Mouse (Mus musculus) MEL-GATA-1-ER (cell line): ENCODE data around the gene Skap1.

ENCODE experiments used
- DNase-seq: peaks from one replicate; pipeline ENCODE4 v3.0.0-alpha.2; 2012; ENCODE audit warnings: low read depth; ENCODE audit errors: extremely low read depth

Gene Skap1

DNA sequence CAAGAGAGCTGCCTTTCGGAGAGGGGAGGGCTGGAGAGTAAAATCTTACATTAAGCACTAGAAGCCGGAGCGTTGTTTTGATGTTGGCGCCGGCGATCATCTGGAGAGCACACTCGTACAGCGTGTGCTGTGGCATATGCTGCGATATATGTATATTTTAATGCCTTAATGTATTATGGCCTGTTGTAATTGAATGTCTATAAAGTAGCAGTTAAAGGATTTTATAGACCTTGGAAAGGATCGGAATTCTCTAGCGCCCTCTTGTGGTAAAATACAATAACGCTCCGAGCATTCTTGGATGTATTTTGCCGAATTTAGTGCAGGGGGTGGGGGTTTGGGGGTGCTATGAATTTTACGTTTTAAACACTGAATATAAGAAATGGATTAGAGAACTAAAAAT is 88.7 kb downstream of the Skap1 start:
- DNase-seq, result peak; percentile 10

DNA sequence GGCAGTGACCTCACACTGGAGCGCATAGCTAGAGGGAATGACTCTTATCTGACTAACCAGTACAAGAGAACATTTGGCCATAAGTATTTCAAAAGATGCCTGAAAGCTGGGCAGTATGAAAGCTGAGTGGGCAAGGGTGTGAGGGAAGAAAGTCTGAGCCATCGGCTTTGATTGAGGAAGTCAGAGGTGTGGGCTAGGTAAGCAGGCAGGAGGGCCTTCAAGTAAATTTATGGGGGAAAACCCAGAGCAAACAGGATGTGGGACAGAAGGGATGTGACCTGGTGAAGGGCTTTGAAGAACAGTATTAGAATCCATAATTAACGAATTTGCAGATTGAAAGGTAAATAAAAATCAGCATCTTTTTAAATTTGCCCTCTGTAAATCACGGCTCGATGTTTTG is 95.8 kb downstream of the Skap1 start:
- no peak for DNase-seq

GRCm38 (mm10) chr11:96564088-96564487 is 99.7 kb downstream of the Skap1 start:
- no peak for DNase-seq

DNA sequence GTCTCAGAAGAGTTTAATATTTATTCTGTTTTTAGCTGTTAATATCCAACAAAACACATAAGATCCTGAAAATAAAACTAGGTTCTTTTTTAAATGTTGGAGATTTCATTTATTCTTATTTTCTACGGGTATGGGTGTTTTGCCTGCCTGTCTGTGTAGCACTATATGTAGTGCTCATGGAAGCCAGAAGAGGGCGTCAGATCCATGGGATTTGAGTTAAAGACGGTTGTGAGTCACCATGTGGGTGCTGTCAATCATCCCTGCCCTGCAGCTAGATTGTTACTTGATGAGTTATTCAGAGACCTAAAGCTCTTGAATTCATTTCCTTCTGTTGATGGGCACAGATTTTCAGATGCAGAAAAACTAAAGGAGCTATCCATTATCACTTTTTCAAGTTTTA is 108.1 kb downstream of the Skap1 start:
- DNase-seq, result no peak

GRCm38 (mm10) chr11:96576491-96577427 is 112.4 kb downstream of the Skap1 start:
- DNase-seq, result no peak

DNA sequence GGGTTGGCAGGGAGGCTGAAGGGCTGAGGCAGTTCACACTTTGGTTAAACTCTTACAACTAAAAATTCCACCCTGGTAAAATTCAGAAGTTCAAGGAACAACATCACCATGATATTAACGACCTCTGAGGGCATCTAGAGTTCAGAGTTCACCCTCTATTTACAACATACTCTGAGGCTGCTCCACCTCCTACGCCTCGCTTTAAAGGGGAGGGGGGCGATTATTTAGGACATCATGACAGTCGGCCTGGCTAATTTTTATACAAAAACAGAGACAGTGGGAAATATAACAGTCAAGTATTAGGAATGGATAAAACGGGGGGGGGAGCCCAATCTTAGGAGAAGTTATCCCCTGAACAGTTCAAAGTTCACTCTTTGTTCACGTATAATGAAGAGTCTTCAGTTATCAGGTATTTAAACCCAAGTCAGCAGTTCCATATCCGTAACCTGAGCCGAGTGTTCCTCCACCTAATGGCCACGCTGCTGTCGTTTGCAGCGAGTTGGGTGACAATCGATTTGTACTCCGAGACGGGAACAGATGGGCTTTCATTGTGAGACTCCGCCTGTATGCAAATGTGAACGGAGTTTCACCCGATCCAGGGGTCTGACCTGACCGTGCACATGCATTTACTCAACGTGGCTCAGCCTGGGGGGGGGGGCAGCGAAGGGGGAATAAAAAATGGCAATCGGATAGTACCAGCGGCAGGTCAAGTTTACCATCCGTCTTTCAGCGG is 114.3 kb downstream of the Skap1 start:
- DNase-seq, result no peak

GRCm38 (mm10) chr11:96581604-96582384 is 117.4 kb downstream of the Skap1 start:
- no peak for DNase-seq

DNA sequence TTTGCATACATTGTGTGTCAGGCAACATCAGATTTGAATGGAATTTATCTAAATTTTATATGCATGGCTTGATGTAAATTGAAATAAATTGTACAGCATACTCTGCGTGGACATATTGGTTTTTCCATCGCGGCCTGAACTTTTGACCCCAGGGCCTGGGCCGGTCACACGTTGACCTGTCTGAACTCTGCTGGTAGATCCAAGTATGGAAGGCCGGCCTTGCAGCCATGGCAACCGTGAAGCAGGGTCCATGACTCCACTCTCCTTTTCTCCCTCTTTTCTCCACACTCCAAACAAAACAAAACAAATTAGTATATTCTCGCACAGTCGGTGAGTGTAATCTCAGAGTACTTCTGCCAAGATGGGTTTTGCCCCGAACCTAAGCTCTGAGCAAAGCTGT is 118.2 kb downstream of the Skap1 start:
- no peak for DNase-seq

- DNase-seq, result no peak
These were observed 125.4 kb downstream of the Skap1 start for GRCm38 (mm10) chr11:96589828-96590227.

- DNase-seq, result no peak
These were observed 131.5 kb downstream of the Skap1 start for GRCm38 (mm10) chr11:96595890-96596289.

GRCm38 (mm10) chr11:96596301-96596700 is 131.9 kb downstream of the Skap1 start:
- DNase-seq, result no peak

- DNase-seq, result no peak
These were observed 138.4 kb downstream of the Skap1 start for GRCm38 (mm10) chr11:96602806-96603205.

DNA sequence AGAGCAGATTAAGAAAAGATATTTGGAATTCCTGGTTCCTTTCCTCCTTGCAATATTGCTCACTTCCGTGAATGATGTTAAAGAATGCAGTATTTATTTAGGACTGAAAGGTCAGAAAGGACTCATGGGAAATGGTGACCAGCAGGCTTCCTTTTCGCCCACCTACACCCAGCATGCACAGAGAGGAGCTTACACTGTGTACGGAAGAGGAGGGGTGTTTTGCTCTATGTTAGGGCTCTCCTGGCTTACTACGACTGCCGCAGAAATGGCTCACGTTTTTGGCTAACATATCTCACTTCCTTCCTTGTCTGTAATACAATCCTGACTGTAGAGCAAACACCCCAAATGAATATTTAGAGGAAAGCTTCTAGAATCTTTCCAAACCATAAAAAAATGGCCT is 139.9 kb downstream of the Skap1 start:
- DNase-seq, result no peak

GRCm38 (mm10) chr11:96604751-96605450 is 140.5 kb downstream of the Skap1 start:
- no peak for DNase-seq

DNA sequence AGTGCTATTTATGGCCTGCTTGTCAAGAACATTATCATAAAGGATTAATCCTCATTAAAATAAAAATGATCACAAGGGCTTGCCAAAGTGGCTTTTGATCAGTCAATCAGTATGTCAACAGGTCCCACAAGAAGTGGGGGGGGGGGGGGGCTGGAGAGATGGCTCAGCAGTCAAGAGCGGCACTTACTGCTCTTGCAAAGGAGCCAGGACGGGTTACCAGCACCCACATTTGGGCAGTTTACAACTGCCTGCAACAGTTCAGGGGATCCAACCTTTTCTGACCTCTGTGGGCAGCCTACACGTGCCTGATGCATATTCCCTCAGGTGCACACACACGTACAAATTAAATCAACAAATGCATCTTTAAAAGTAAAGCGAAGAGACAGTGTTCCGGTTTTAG is 141.1 kb downstream of the Skap1 start:
- DNase-seq, result no peak

- DNase-seq, result no peak
These were observed 148.2 kb downstream of the Skap1 start for GRCm38 (mm10) chr11:96612596-96612995.

GRCm38 (mm10) chr11:96616792-96617191 is 152.4 kb downstream of the Skap1 start:
- no peak for DNase-seq

DNA sequence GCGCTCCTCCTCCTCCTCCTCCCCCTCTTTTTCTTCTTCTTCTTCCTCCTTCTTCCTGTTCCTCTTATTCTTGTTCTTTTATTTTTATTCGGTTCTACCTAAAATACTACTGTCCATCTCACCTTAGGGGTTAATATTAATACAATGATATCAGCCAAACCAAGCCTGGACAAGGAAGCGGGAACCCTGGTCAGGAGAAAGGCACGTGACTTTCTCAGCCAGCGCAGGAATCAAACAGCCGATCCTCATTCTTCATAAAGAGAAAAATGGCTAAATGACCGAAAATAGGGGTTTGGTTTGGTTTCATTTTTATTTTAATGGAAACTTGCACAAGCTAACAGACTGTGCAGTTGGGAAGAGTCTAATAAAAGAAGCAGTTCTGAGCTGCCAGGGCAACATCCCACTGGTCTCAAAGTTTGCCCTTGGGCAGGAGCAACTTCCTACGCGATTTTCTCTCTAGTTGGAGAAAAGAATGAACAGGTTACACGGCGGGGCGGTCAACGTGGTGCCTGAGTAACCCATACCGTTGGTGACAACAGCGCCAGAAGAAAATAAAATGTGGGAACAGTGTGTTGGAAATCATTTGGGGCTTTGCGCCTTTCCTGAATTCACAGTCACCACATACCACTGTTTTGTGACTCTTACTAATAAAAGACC is 154.5 kb downstream of the Skap1 start:
- DNase-seq, result no peak

- DNase-seq, result no peak
These were observed 155.2 kb downstream of the Skap1 start for GRCm38 (mm10) chr11:96619576-96619975.

GRCm38 (mm10) chr11:96620006-96620405 is 155.6 kb downstream of the Skap1 start:
- no peak for DNase-seq

DNA sequence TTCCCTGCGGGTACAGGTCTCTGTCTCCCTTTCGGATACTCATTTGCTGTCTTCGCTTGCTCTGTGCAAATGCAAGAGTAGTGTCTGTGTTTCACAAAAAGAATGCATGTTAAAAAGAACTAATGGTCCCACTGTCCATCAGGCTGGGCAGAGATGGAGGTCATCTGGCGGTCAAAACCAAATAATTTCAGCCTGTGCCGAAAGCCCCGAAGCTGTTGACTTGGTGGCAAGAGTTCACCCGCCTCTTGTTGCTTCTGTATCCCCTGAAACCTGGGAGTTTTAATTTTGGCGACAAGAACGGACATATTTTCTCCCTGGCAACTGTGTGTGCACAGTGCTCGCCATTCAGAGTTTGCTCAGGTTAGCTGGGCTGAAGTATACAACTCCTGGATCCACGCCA is 156.3 kb downstream of the Skap1 start:
- no peak for DNase-seq
